Mouse (Mus musculus) heart, postnatal 0 days (tissue): ENCODE results near the gene Cct8.

Source experiments
- CTCF ChIP-seq: IDR thresholded peaks from 2 replicates; pipeline ENCODE4 v1.5.1; 2016; ENCODE audit warnings: antibody characterized with exemption, control low read depth, low read depth
- EP300 ChIP-seq: IDR thresholded peaks from 2 replicates; pipeline ENCODE4 v1.6.1; 2016; ENCODE audit warnings: antibody characterized with exemption, low read depth

- TF ChIP-seq CTCF (no peak), EP300 (no peak)
Measured at GRCm38 (mm10) chr16:87486739-87487138, 8.9 kb downstream of the Cct8 start.
